Mouse (Mus musculus) ES-E14 (cell line): ENCODE results near the gene Spata9.

ENCODE experiments used
- ZC3H11A ChIP-seq: IDR thresholded peaks from 2 replicates; pipeline ENCODE4 v1.6.1; 2012; ENCODE audit warnings: low read depth, mild to moderate bottlenecking, inconsistent platforms, low read length, borderline replicate concordance
- ZNF384 ChIP-seq: IDR thresholded peaks from 2 replicates; pipeline ENCODE4 v1.6.1; 2012; ENCODE audit warnings: low read depth, low read length, inconsistent platforms

DNA sequence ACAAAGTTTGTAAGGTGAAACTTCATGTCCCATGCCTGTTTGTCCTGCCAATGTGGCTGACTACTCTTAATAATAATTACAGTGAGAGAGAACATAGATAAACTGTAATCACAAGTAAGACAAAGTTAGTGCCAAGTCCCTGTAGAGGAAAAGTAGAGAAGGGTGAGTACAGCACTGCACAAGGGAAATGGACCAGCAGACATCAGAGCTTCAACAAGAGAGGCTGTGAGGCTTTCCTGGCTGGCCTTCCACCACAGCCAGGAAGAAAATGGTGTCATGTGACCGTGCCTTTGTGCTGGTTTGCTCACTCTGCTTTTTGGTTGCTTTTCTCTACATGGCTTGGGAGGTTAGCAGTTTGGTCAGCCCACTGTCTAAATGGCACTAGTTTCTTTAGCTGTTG lies 8.7 kb downstream of the Spata9 start:
- TF ChIP-seq ZC3H11A (no peak), ZNF384 (no peak)
